Mouse (Mus musculus) embryo, embryonic 10 days (tissue): ENCODE measurements around the gene Tph1.
A peak's percentile ranks its signal among the peaks of the same experiment; 100 is the strongest.

Experiments
- DNase-seq: peaks from one replicate; pipeline ENCODE4 v3.0.0-alpha.2; 2015; ENCODE audit warnings: low spot score

Gene Tph1

GRCm38 (mm10) chr7:46648431-46649140 lies 23.8 kb downstream of the Tph1 start:
- no peak for DNase-seq

GRCm38 (mm10) chr7:46643172-46643571 lies 29.2 kb downstream of the Tph1 start:
- no peak for DNase-seq

- DNase-seq: no peak
Measured at GRCm38 (mm10) chr7:46640062-46640461, 32.3 kb downstream of the Tph1 start.

- DNase-seq: peak; percentile 93
Measured at GRCm38 (mm10) chr7:46639692-46640031, 32.7 kb downstream of the Tph1 start, which contains the start of gene Sergef. Gene Sergef, minus strand, starts transcription at chr7:46639807.

GRCm38 (mm10) chr7:46638889-46639691 lies 33.2 kb downstream of the Tph1 start:
- DNase-seq: no peak

GRCm38 (mm10) chr7:46628375-46628975 lies 43.9 kb downstream of the Tph1 start:
- DNase-seq: no peak

GRCm38 (mm10) chr7:46623979-46624378 lies 48.4 kb downstream of the Tph1 start:
- no peak for DNase-seq

GRCm38 (mm10) chr7:46618416-46619110 lies 53.8 kb downstream of the Tph1 start:
- DNase-seq: no peak

GRCm38 (mm10) chr7:46616429-46617005 lies 55.8 kb downstream of the Tph1 start:
- DNase-seq: no peak

GRCm38 (mm10) chr7:46615256-46615977 lies 56.9 kb downstream of the Tph1 start:
- no peak for DNase-seq

GRCm38 (mm10) chr7:46614263-46614662 lies 58.1 kb downstream of the Tph1 start:
- no peak for DNase-seq

- DNase-seq: no peak
Measured at GRCm38 (mm10) chr7:46613091-46613490, 59.2 kb downstream of the Tph1 start.

- no peak for DNase-seq
Measured at GRCm38 (mm10) chr7:46612421-46612937, 59.9 kb downstream of the Tph1 start.

- DNase-seq: no peak
Measured at GRCm38 (mm10) chr7:46611970-46612369, 60.4 kb downstream of the Tph1 start.

- DNase-seq: no peak
Measured at GRCm38 (mm10) chr7:46609317-46609716, 63.0 kb downstream of the Tph1 start.

- DNase-seq: peak; percentile 92
Measured at GRCm38 (mm10) chr7:46607428-46608055, 64.8 kb downstream of the Tph1 start.

GRCm38 (mm10) chr7:46607031-46607426 lies 65.3 kb downstream of the Tph1 start:
- DNase-seq: no peak

GRCm38 (mm10) chr7:46606391-46607030 lies 65.8 kb downstream of the Tph1 start:
- DNase-seq: peak; percentile 77

- DNase-seq: no peak
Measured at GRCm38 (mm10) chr7:46603051-46603450, 69.3 kb downstream of the Tph1 start.

- no peak for DNase-seq
Measured at GRCm38 (mm10) chr7:46602079-46602478, 70.3 kb downstream of the Tph1 start.
